Comparison of ENCODE assay signal across 8 mouse cellular contexts in genomic region chr6:128034317-128035249, GRCm38 (mm10).
DNase-seq lines count a peak whose midpoint lies in the region; ATAC-seq lines count a peak whose summit lies in the region.

No protein-coding gene starts in this region.

- ATAC-seq in megakaryocyte, adult 5-6 weeks (ENCODE audit: poor library complexity, severe bottlenecking), result no peak
- peak; percentile 70 for ATAC-seq in intestine, embryonic 14.5 days (replicated peaks; ENCODE audit: low FRiP score, low TSS enrichment, low read depth)
- ATAC-seq in liver, embryonic 11.5 days (replicated peaks; ENCODE audit: low FRiP score), result peak; percentile 42
- ATAC-seq in neural tube, embryonic 14.5 days (ENCODE audit: low read depth), result peak; percentile 80

- H3K27ac ChIP-seq in intestine, embryonic 14.5 days (ENCODE audit: low read depth), result peak overlapping the region; percentile 68
- no peak overlapping the region for H3K27ac ChIP-seq in liver, embryonic 11.5 days (ENCODE audit: low read depth, low read length)
- peak overlapping the region; percentile 66 for H3K27ac ChIP-seq in neural tube, embryonic 14.5 days (ENCODE audit: low read depth, low read length)

- peak overlapping the region; percentile 91 for H3K4me2 ChIP-seq in intestine, embryonic 14.5 days (ENCODE audit: low read length)
- peak overlapping the region; percentile 85 for H3K4me2 ChIP-seq in liver, embryonic 11.5 days
- H3K4me2 ChIP-seq in neural tube, embryonic 14.5 days (ENCODE audit: low read depth, low read length), result peak overlapping the region; percentile 98

- peak overlapping the region; percentile 89 for H3K4me3 ChIP-seq in megakaryocyte, embryonic 14.5 days (replicated peaks)
- peak overlapping the region; percentile 43 for H3K4me3 ChIP-seq in intestine, embryonic 14.5 days (ENCODE audit: low read depth, low read length)
- peak overlapping the region; percentile 53 for H3K4me3 ChIP-seq in liver, embryonic 11.5 days (ENCODE audit: low read depth, low read length)
- H3K4me3 ChIP-seq in neural tube, embryonic 14.5 days (ENCODE audit: low read depth, low read length), result peak overlapping the region; percentile 50

- peaks cover 66% of the 10 kb centered on the region for H3K36me3 ChIP-seq in megakaryocyte, embryonic 14.5 days (replicated peaks; ENCODE audit: low read length)
- no peaks in the 10 kb centered on the region for H3K36me3 ChIP-seq in intestine, embryonic 14.5 days (ENCODE audit: control insufficient read depth, insufficient read depth, low read length)
- no peaks in the 10 kb centered on the region for H3K36me3 ChIP-seq in liver, embryonic 11.5 days (ENCODE audit: control insufficient read depth, insufficient read depth, low read length)
- no peaks in the 10 kb centered on the region for H3K36me3 ChIP-seq in neural tube, embryonic 14.5 days (ENCODE audit: control insufficient read depth, insufficient read depth, low read length)

- peak overlapping the region; percentile 63 for H3K9ac ChIP-seq in intestine, embryonic 14.5 days (ENCODE audit: low read length)
- peak overlapping the region; percentile 22; the same call in 1 of the 2 replicates for H3K9ac ChIP-seq in liver, embryonic 11.5 days (ENCODE audit: low read depth, low read length)
- peak overlapping the region; percentile 63 for H3K9ac ChIP-seq in neural tube, embryonic 14.5 days (replicated peaks; ENCODE audit: low read depth, low read length)

- peaks cover 93% of the 10 kb centered on the region for H3K4me1 ChIP-seq in megakaryocyte, embryonic 14.5 days
- H3K4me1 ChIP-seq in intestine, embryonic 14.5 days (replicated peaks; ENCODE audit: control insufficient read depth, insufficient read depth, low read length), result peaks cover 30% of the 10 kb centered on the region
- H3K4me1 ChIP-seq in liver, embryonic 11.5 days (replicated peaks; ENCODE audit: control insufficient read depth, insufficient read depth, low read length), result peaks cover 11% of the 10 kb centered on the region; the same call in 1 of the 2 replicates
- peaks cover 15% of the 10 kb centered on the region; the same call in 1 of the 2 replicates for H3K4me1 ChIP-seq in neural tube, embryonic 14.5 days (ENCODE audit: control insufficient read depth, insufficient read depth, low read length)

- peak; percentile 89 for DNase-seq in embryo, embryonic 10 days (ENCODE audit: low spot score)
- peak; percentile 27 to 38 for DNase-seq in gastrocnemius, postnatal 36 days
- peak; percentile 91 for DNase-seq in intestine, embryonic 14.5 days (ENCODE audit: low spot score)
- peak; percentile 77 for DNase-seq in liver, embryonic 11.5 days (ENCODE audit: low spot score)
- peak; percentile 77 for DNase-seq in thymus, postnatal 4 days

- WGBS in intestine, embryonic 14.5 days, result 1% methylated on average over 80 of the region's 80 CpGs
- WGBS in liver, embryonic 11.5 days, result 1% methylated on average over 78 of the region's 80 CpGs
- WGBS in neural tube, embryonic 14.5 days, result under 1% methylated on average over 79 of the region's 80 CpGs

- peaks cover 70% of the 10 kb centered on the region for H3K27me3 ChIP-seq in megakaryocyte, embryonic 14.5 days (replicated peaks)
- 0 out of 2 replicates have a peak, but pooled peaks cover 3% of the 10 kb centered on the region for H3K27me3 ChIP-seq in intestine, embryonic 14.5 days (replicated peaks; ENCODE audit: control insufficient read depth, insufficient read depth, low read length)
- H3K27me3 ChIP-seq in liver, embryonic 11.5 days (replicated peaks; ENCODE audit: control insufficient read depth, insufficient read depth, low read length), result peaks cover 44% of the 10 kb centered on the region
- peaks cover 8% of the 10 kb centered on the region for H3K27me3 ChIP-seq in neural tube, embryonic 14.5 days (ENCODE audit: control insufficient read depth, insufficient read depth, low read length)

- intact Hi-C loops in gastrocnemius, postnatal 36 days (cut with DNase I), result no loop called here

- no peaks in the 10 kb centered on the region for H3K9me3 ChIP-seq in megakaryocyte, embryonic 14.5 days
- no peaks in the 10 kb centered on the region for H3K9me3 ChIP-seq in intestine, embryonic 14.5 days (ENCODE audit: control insufficient read depth, low read length)
- no peaks in the 10 kb centered on the region for H3K9me3 ChIP-seq in liver, embryonic 11.5 days (ENCODE audit: control insufficient read depth, low read length)
- H3K9me3 ChIP-seq in neural tube, embryonic 14.5 days (ENCODE audit: control insufficient read depth, low read length), result no peaks in the 10 kb centered on the region

Comparison
In these comparisons a context has a peak if more than half of its experiments do, and no peak if none do; other contexts are left out.
1. DNase-seq: peak in every context shown above with its lines; median percentile 91 in intestine, embryonic 14.5 days; 89 in embryo, embryonic 10 days; 77 in liver, embryonic 11.5 days; 77 in thymus, postnatal 4 days; 32 in gastrocnemius, postnatal 36 days.